In genomic region chr5:130136597-130136996, GRCm38 (mm10) we compare ENCODE assay signal across 19 mouse cellular contexts.
"Had no signal": no experiment of that assay in that cellular context is flagged by ENCODE, and none has a peak within 500 bp of the region (broad histone marks: within the 10 kb centered on the region; RNA-seq: fewer than 3 reads in every experiment).

No protein-coding gene starts in this region.

- H3K27ac ChIP-seq: midbrain, embryonic 10.5 days; midbrain, embryonic 12.5 days; neural tube, embryonic 13.5 days; neural tube, embryonic 15.5 days had no signal

- H3K4me2 ChIP-seq: lung, embryonic 14.5 days; midbrain, embryonic 12.5 days; neural tube, embryonic 13.5 days; neural tube, embryonic 15.5 days had no signal

- ATAC-seq: midbrain, embryonic 16.5 days had no signal

- H3K9me3 ChIP-seq: midbrain, embryonic 10.5 days; midbrain, embryonic 12.5 days; neural tube, embryonic 13.5 days; neural tube, embryonic 15.5 days had no signal

- H3K27me3 ChIP-seq: midbrain, embryonic 12.5 days; neural tube, embryonic 13.5 days; neural tube, embryonic 15.5 days had no signal

- H3K9ac ChIP-seq: lung, embryonic 14.5 days; midbrain, embryonic 12.5 days; neural tube, embryonic 13.5 days; neural tube, embryonic 15.5 days had no signal

- H3K4me3 ChIP-seq: midbrain, embryonic 10.5 days; midbrain, embryonic 12.5 days; myocyte; neural tube, embryonic 13.5 days; neural tube, embryonic 15.5 days had no signal

- H3K4me1 ChIP-seq: midbrain, embryonic 10.5 days; midbrain, embryonic 12.5 days; neural tube, embryonic 13.5 days; neural tube, embryonic 15.5 days had no signal

- DNase-seq: lung, adult 18-20 months; lung, embryonic 14.5 days; lung, postnatal 10 days; lung, postnatal 4 days; midbrain, embryonic 14.5 days; retina, postnatal 1 day; right cerebral cortex, adult 18-20 months; right cerebral cortex, postnatal 25 days; right cerebral cortex, postnatal 4 days; spleen, adult 18-20 months; thymus, adult 18-20 months; thymus, postnatal 14 days; thymus, postnatal 36 days had no signal
